Mouse (Mus musculus) heart, postnatal 0 days (tissue): Measurements from ENCODE around the gene Ptch2. TPM values are rescaled to one million over a fixed set of nuclear protein-coding genes. Genes with fewer than 3 reads are reported as not detected.

Experiments
- ATAC-seq: fragments of 200-750 bp; cut with Nextera tagmentation; 2 replicates; pipeline ENCODE4 v1.8.0; 2017; ENCODE audit warnings: low read depth, moderate number of reproducible peaks, moderate library complexity; ENCODE audit not compliant: insufficient read depth
- DNase-seq: peaks from one replicate; pipeline ENCODE4 v3.0.0-alpha.2; 2016; ENCODE audit warnings: low spot score
- H3K27ac ChIP-seq: fragments of 300-500 bp; sonication (generic); 2 replicates; pipeline ENCODE4 v1.5.1; 2014; ENCODE audit warnings: low read depth, mild to moderate bottlenecking
- H3K27me3 ChIP-seq: fragments of 300-500 bp; sonication (generic); 2 replicates; pipeline ENCODE4 v1.6.1; 2014; ENCODE audit warnings: low read length, mixed read lengths; ENCODE audit not compliant: control insufficient read depth, insufficient read depth
- H3K36me3 ChIP-seq: fragments of 300-500 bp; sonication (generic); replicated peaks from 2 replicates; pipeline ENCODE4 v1.6.1; 2014; ENCODE audit warnings: low read length, mixed read lengths; ENCODE audit not compliant: control insufficient read depth, insufficient read depth
- H3K4me1 ChIP-seq: fragments of 300-500 bp; sonication (generic); 2 replicates; pipeline ENCODE4 v1.6.1; 2014; ENCODE audit warnings: antibody characterized with exemption; ENCODE audit not compliant: control insufficient read depth, insufficient read depth
- H3K4me2 ChIP-seq: fragments of 300-500 bp; sonication (generic); 2 replicates; pipeline ENCODE4 v1.6.1; 2014; ENCODE audit warnings: low read depth, mild to moderate bottlenecking, low read length, moderate library complexity
- H3K4me3 ChIP-seq: fragments of 300-500 bp; sonication (generic); 2 replicates; pipeline ENCODE4 v1.5.1; 2014; ENCODE audit warnings: low read depth, low read length
- H3K9ac ChIP-seq: fragments of 300-500 bp; sonication (generic); replicated peaks from 2 replicates; pipeline ENCODE4 v1.6.1; 2014; ENCODE audit warnings: low read depth, low read length, mixed read lengths
- H3K9me3 ChIP-seq: fragments of 300-500 bp; sonication (generic); replicated peaks from 2 replicates; pipeline ENCODE4 v1.6.1; 2016; ENCODE audit warnings: low read length; ENCODE audit not compliant: control insufficient read depth
- CTCF ChIP-seq: IDR thresholded peaks from 2 replicates; pipeline ENCODE4 v1.5.1; 2016; ENCODE audit warnings: antibody characterized with exemption, control low read depth, low read depth
- EP300 ChIP-seq: IDR thresholded peaks from 2 replicates; pipeline ENCODE4 v1.6.1; 2016; ENCODE audit warnings: antibody characterized with exemption, low read depth
- WGBS: fragments of 180-500 bp; shearing (Covaris S2); extraction: QIAGEN DNeasy Blood & Tissue Kit; methylation state at CpG from one replicate; pipeline ENCODE4 v1.1.7; 2014; 5-methylcytosine and 5-hydroxymethylcytosine counted together
- polyA plus RNA-seq: library from polyadenylated mRNA; unstranded; fragments of >200 nt; fragmentation: Nextera tagmentation; extraction: Ambion mirVana; gene quantifications from 2 replicates; pipeline ENCODE4 v1.2.1, GENCODE M21; 2015
- total RNA-seq: library from RNA; depleted of rRNA; stranded (reverse); fragments of >200 nt; gene quantifications from 2 replicates; pipeline ENCODE4 v1.2.3, GENCODE M21; 2014; ENCODE audit warnings: low replicate concordance

Ptch2 gene
- total and polyA plus RNA-seq, 2 experiments from 2014 or later, result 1.2 to 3.2 TPM

DNA sequence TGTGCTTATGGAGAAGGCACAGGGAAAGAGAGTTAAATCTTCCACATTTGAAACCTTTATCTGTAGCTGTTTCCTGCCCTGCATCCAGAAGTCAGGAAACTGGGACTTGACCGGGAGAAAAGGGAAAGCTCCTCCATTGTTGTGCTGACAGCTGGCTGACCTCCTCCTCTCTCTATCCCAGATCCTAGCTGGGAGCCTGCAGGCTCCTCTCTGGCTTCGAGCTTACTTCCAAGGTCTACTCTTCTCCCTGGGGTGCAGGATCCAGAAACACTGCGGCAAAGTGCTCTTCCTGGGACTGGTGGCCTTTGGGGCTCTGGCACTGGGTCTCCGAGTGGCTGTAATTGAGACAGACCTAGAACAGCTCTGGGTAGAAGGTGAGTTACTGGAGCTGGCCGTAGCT, 791 bp downstream of the Ptch2 start:
- Histone ChIP-seq H3K27ac (peak overlapping the region; percentile 73), H3K9ac (peak overlapping the region; percentile 55), H3K4me1 (peaks cover 11% of the 10 kb centered on the region; the same call in 1 of the 2 replicates), H3K27me3 (peaks cover 6% of the 10 kb centered on the region; the same call in 1 of the 2 replicates), H3K4me2 (peak overlapping the region; percentile 81), H3K36me3 (no peaks in the 10 kb centered on the region), H3K4me3 (peak overlapping the region; percentile 56), H3K9me3 (no peaks in the 10 kb centered on the region)
- 26% methylated on average over 5 of the region's 5 CpGs for WGBS
- no peak for TF ChIP-seq CTCF
- TF ChIP-seq EP300, result no peak
- peak; percentile 14 for DNase-seq
- no peak for ATAC-seq

- Histone ChIP-seq H3K4me2 (no peak overlapping the region), H3K9ac (no peak overlapping the region), H3K27ac (peak overlapping the region; percentile 22; the same call in 1 of the 2 replicates), H3K4me1 (peaks cover 11% of the 10 kb centered on the region; the same call in 1 of the 2 replicates), H3K9me3 (no peaks in the 10 kb centered on the region), H3K36me3 (no peaks in the 10 kb centered on the region), H3K4me3 (no peak overlapping the region), H3K27me3 (peaks cover 6% of the 10 kb centered on the region; the same call in 1 of the 2 replicates)
- ATAC-seq, result no peak
- 64% methylated on average over 8 of the region's 8 CpGs for WGBS
- TF ChIP-seq CTCF (no peak), EP300 (no peak)
- no peak for DNase-seq
Measured at GRCm38 (mm10) chr4:117097969-117098763, 2.3 kb downstream of the Ptch2 start.

GRCm38 (mm10) chr4:117098764-117099036, 2.8 kb downstream of the Ptch2 start:
- Histone ChIP-seq H3K4me2 (no peak overlapping the region), H3K4me1 (peaks cover 11% of the 10 kb centered on the region; the same call in 1 of the 2 replicates), H3K36me3 (no peaks in the 10 kb centered on the region), H3K27ac (no peak overlapping the region), H3K9ac (no peak overlapping the region), H3K27me3 (peaks cover 6% of the 10 kb centered on the region; the same call in 1 of the 2 replicates), H3K4me3 (no peak overlapping the region), H3K9me3 (no peaks in the 10 kb centered on the region)
- no peak for TF ChIP-seq CTCF
- no peak for TF ChIP-seq EP300
- no peak for ATAC-seq
- DNase-seq, result no peak
- 63% methylated on average over 2 of the region's 2 CpGs for WGBS

DNA sequence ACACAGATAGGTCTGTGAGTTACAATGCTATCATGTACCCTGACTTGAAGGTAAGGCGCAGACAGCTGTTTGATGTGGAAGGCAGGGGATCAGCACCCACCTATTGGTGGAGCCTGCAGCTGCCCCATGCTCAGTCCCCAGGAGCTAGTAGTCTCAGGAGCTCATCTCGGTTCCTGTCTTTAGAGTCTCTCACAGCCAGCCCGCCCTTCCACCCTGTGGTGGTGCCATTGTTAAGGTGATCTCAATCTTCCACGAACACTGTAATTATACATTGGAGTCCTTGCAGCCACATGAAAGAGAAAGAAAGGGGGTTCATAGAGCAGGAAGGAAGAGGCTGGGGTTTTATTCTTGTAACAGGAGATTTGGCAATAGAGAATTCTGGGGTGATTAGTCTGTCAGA, 4.2 kb downstream of the Ptch2 start:
- peaks cover 6% of the 10 kb centered on the region; the same call in 1 of the 2 replicates for H3K27me3 ChIP-seq
- peaks cover 11% of the 10 kb centered on the region; the same call in 1 of the 2 replicates for H3K4me1 ChIP-seq
- WGBS, result 78% methylated on average over 4 of the region's 4 CpGs
- no peaks in the 10 kb centered on the region for H3K9me3 ChIP-seq
- H3K9ac ChIP-seq, result no peak overlapping the region
- no peaks in the 10 kb centered on the region for H3K36me3 ChIP-seq
- no peak for DNase-seq
- no peak overlapping the region for H3K27ac ChIP-seq
- H3K4me2 ChIP-seq, result no peak overlapping the region
- H3K4me3 ChIP-seq, result no peak overlapping the region
- TF ChIP-seq EP300 (no peak), CTCF (no peak)
- no peak for ATAC-seq

- no peaks in the 10 kb centered on the region for H3K9me3 ChIP-seq
- WGBS, result 38% methylated on average over 7 of the region's 7 CpGs
- 0 out of 2 replicates have a peak overlapping the region, but pooled peaks have one; percentile 11 for H3K27ac ChIP-seq
- H3K4me2 ChIP-seq, result no peak overlapping the region
- no peak overlapping the region for H3K4me3 ChIP-seq
- TF ChIP-seq EP300, result no peak
- peak; percentile 40 for TF ChIP-seq CTCF
- no peaks in the 10 kb centered on the region for H3K27me3 ChIP-seq
- H3K36me3 ChIP-seq, result no peaks in the 10 kb centered on the region
- H3K4me1 ChIP-seq, result peaks cover 2% of the 10 kb centered on the region; the same call in 1 of the 2 replicates
- ATAC-seq (peak; percentile 50; the same call in 1 of the 2 replicates), DNase-seq (peak; percentile 39)
- H3K9ac ChIP-seq, result no peak overlapping the region
Measured at GRCm38 (mm10) chr4:117101218-117101617, 5.3 kb downstream of the Ptch2 start.

DNA sequence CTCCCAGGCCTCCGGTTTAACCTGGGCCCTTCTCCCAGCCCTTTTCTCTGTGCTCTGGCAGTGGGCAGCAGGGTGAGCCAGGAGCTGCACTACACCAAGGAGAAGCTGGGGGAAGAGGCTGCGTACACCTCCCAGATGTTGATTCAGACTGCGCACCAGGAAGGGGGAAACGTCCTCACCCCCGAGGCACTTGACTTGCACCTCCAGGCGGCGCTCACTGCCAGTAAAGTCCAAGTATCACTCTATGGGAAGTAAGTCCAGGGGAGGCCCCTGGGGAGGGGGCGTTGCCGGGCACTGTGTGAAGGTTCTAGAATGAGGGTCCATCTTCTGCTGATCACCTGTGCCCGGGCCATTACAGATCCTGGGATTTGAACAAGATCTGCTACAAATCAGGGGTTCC, 8.8 kb downstream of the Ptch2 start:
- Histone ChIP-seq H3K4me1 (no peaks in the 10 kb centered on the region), H3K9me3 (no peaks in the 10 kb centered on the region), H3K27ac (no peak overlapping the region), H3K36me3 (no peaks in the 10 kb centered on the region), H3K27me3 (no peaks in the 10 kb centered on the region), H3K4me3 (no peak overlapping the region), H3K4me2 (no peak overlapping the region), H3K9ac (no peak overlapping the region)
- DNase-seq (no peak), ATAC-seq (no peak)
- 68% methylated on average over 10 of the region's 10 CpGs for WGBS
- TF ChIP-seq CTCF, result no peak
- no peak for TF ChIP-seq EP300
